Mouse (Mus musculus): ENCODE results near the gene Flot1.

- TF ChIP-seq CTCF (IDR thresholded peaks at IDR 0.05; ENCODE audit: extremely low read depth, insufficient read depth, insufficient read length, insufficient replicate concordance): no peak
- no peak for TF ChIP-seq POLR2A (IDR thresholded peaks at IDR 0.05; ENCODE audit: low read depth, low read length)
These were observed 12.6 kb downstream of the Flot1 start for GRCm38 (mm10) chr17:35835424-35836140.

Data from spleen, adult 2 months (tissue).